Mouse (Mus musculus) hindbrain, embryonic 11.5 days (tissue): ENCODE measurements around the gene Zfp536. TPM values are rescaled to one million over a fixed set of nuclear protein-coding genes. Genes with fewer than 3 reads are reported as not detected.

Source experiments
- ATAC-seq: fragments of 200-750 bp; cut with Nextera tagmentation; 2 replicates; pipeline ENCODE4 v1.8.0; 2017; ENCODE audit warnings: mild to moderate bottlenecking, moderate TSS enrichment, moderate library complexity; ENCODE audit not compliant: low FRiP score
- DNase-seq: peaks from one replicate; pipeline ENCODE4 v3.0.0-alpha.2; 2015; ENCODE audit warnings: low spot score
- H3K27ac ChIP-seq: fragments of 300-500 bp; sonication (generic); 2 replicates; pipeline ENCODE4 v1.5.1; 2014; ENCODE audit warnings: mild to moderate bottlenecking, low read depth, low read length
- H3K27me3 ChIP-seq: fragments of 300-500 bp; sonication (generic); 2 replicates; pipeline ENCODE4 v1.6.1; 2014; ENCODE audit warnings: mild to moderate bottlenecking, low read length, moderate library complexity, mixed read lengths; ENCODE audit not compliant: control insufficient read depth, insufficient read depth
- H3K36me3 ChIP-seq: fragments of 300-500 bp; sonication (generic); 2 replicates; pipeline ENCODE4 v1.6.1; 2014; ENCODE audit warnings: mild to moderate bottlenecking, low read length, moderate library complexity, mixed read lengths; ENCODE audit not compliant: control insufficient read depth, insufficient read depth
- H3K4me1 ChIP-seq: fragments of 300-500 bp; sonication (generic); replicated peaks from 2 replicates; pipeline ENCODE4 v1.6.1; 2014; ENCODE audit warnings: low read length, mixed read lengths; ENCODE audit not compliant: control insufficient read depth, insufficient read depth
- H3K4me2 ChIP-seq: fragments of 300-500 bp; sonication (generic); replicated peaks from 2 replicates; pipeline ENCODE4 v1.6.1; 2014; ENCODE audit warnings: mild to moderate bottlenecking, low read depth, low read length
- H3K4me3 ChIP-seq: fragments of 300-500 bp; sonication (generic); 2 replicates; pipeline ENCODE4 v1.5.1; 2014; ENCODE audit warnings: low read depth, low read length
- H3K9ac ChIP-seq: fragments of 300-500 bp; sonication (generic); 2 replicates; pipeline ENCODE4 v1.6.1; 2014; ENCODE audit warnings: low read depth, low read length
- H3K9me3 ChIP-seq: fragments of 300-500 bp; sonication (generic); 2 replicates; pipeline ENCODE4 v1.6.1; 2016; ENCODE audit warnings: low read length; ENCODE audit not compliant: control insufficient read depth
- WGBS: fragments of 180-500 bp; shearing (Covaris S2); extraction: QIAGEN DNeasy Blood & Tissue Kit; methylation state at CpG from one replicate; pipeline ENCODE4 v1.1.7; 2014; 5-methylcytosine and 5-hydroxymethylcytosine counted together
- polyA plus RNA-seq: library from polyadenylated mRNA; unstranded; fragments of >200 nt; fragmentation: Nextera tagmentation; extraction: Ambion mirVana; gene quantifications from 2 replicates; pipeline ENCODE4 v1.2.1, GENCODE M21; 2014

Zfp536 gene
- polyA plus RNA-seq, 1 experiment from 2014 or later: 34.2 TPM

DNA sequence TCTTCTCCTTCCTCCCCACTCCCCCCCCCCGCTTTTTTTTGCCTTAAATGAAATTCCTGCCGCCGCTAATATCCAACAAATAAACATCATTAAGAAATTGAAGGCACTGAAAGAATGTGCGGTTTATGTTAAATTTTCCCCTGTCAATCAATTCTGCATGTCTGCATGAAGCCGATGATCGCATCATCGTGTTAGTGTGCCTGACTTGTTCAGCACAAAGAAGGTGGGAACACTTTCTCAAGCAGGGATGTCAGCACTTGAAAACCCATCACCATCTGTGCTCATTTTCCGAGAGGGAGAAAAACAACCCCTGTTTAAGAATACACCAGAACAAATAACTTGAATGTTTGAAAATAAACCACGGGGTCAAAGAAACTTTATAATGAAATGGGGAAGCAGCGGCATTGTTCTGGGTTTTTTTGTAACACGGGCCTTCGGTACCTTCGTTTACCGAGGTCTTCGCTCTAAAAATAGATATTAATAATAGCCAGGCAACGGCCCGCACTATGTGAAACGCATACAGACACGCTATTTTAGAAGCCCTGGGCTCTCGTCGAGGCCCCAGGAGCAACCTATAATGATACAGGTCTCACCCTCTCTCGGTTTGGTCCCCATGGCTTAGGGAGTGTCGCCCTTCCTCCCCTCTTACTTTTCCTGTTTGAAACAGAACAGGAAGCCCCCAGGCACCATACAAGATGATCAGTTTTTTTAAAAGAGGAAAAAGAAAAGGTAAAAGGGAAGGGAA lies 83.7 kb downstream of the Zfp536 start:
- no peaks in the 10 kb centered on the region for H3K9me3 ChIP-seq
- H3K4me2 ChIP-seq: peak overlapping the region; percentile 2
- H3K4me3 ChIP-seq: no peak overlapping the region
- 0 out of 2 replicates have a peak, but pooled peaks cover 4% of the 10 kb centered on the region for H3K4me1 ChIP-seq
- ATAC-seq (peak; percentile 68; the same call in 1 of the 2 replicates), DNase-seq (peak; percentile 75)
- 29% methylated on average over 23 of the region's 23 CpGs for WGBS
- H3K36me3 ChIP-seq: no peaks in the 10 kb centered on the region
- peak overlapping the region; percentile 80 for H3K27ac ChIP-seq
- no peaks in the 10 kb centered on the region for H3K27me3 ChIP-seq
- H3K9ac ChIP-seq: 0 out of 2 replicates have a peak overlapping the region, but pooled peaks have one; percentile 25

DNA sequence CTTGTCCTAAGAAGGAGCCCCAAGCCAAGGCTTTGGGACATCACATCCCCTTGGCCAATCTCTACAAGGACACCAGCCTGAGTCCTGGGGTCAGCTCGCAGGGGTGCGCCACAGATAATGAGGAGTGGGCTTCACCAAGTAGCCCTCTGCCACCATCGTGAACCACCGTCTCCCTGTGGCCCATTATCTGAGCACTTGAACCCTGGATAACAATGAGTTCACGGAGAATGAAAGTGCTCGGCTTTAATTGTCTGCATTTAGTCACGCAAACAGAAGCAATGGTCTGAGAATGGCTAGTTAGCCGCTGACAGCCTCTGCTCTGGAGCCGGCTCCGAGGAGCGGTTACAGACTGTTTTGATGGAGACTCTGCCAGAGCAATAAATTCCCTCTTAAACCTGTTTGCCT lies 84.3 kb downstream of the Zfp536 start:
- no peak overlapping the region for H3K9ac ChIP-seq
- H3K4me3 ChIP-seq: no peak overlapping the region
- 0 out of 2 replicates have a peak, but pooled peaks cover 2% of the 10 kb centered on the region for H3K4me1 ChIP-seq
- H3K9me3 ChIP-seq: no peaks in the 10 kb centered on the region
- peak overlapping the region; percentile 67 for H3K27ac ChIP-seq
- ATAC-seq: peak; percentile 64
- H3K4me2 ChIP-seq: peak overlapping the region; percentile 2
- peak; percentile 57 for DNase-seq
- no peaks in the 10 kb centered on the region for H3K27me3 ChIP-seq
- no peaks in the 10 kb centered on the region for H3K36me3 ChIP-seq
- WGBS: 26% methylated on average over 11 of the region's 11 CpGs

DNA sequence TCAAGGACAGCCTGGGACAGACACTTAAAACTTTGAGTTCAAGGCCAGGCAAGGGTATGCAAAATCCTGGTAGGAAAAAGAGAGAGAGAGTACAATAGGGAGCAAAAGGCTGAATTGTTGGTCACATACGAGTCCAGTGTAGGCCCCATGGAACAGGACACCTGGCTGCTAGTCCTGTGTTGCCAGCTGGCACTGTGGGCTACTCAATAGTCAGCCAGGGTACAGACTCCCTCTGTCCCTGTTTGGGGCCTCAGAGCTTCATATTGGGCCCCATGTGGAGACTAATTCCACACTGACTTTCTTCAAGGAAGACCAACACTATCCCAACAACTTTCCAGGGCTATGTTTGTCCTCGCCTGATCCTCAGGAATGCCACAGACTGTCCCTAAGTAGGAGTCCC lies 87.1 kb downstream of the Zfp536 start:
- 86% methylated on average over 2 of the region's 2 CpGs for WGBS
- H3K27me3 ChIP-seq: no peaks in the 10 kb centered on the region

DNA sequence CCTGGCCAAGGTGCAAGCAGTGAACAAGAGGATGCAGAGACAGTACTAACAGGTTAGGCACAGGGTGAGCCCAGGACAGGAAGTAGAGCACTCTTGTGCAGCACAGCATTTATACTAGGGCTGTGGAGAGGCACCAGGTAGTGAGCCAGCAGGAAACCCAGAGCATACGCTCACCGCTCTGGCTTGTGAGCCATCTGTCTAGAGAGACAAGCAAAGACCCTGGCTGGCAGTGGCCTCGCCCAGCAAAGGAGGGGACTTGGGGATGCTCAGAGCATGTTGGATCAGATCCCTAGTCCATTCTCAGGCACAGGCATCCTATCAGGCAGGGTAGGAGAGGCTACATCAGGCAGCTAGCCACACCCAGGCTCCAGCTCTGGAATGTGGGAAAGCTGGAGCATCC lies 88.2 kb downstream of the Zfp536 start:
- Histone ChIP-seq H3K4me3 (no peak overlapping the region), H3K27ac (no peak overlapping the region), H3K4me2 (no peak overlapping the region), H3K36me3 (no peaks in the 10 kb centered on the region), H3K27me3 (no peaks in the 10 kb centered on the region), H3K9ac (no peak overlapping the region), H3K4me1 (0 out of 2 replicates have a peak, but pooled peaks cover 2% of the 10 kb centered on the region), H3K9me3 (no peaks in the 10 kb centered on the region)
- WGBS: 92% methylated on average over 3 of the region's 3 CpGs
- ATAC-seq (no peak), DNase-seq (no peak)

More for the DNA sequence above, 87.1 kb downstream of the Zfp536 start:
- H3K4me2 ChIP-seq: no peak overlapping the region
- no peak overlapping the region for H3K9ac ChIP-seq
- H3K9me3 ChIP-seq: no peaks in the 10 kb centered on the region
- H3K36me3 ChIP-seq: no peaks in the 10 kb centered on the region
- ATAC-seq: no peak
- H3K4me1 ChIP-seq: 0 out of 2 replicates have a peak, but pooled peaks cover 2% of the 10 kb centered on the region
- no peak overlapping the region for H3K27ac ChIP-seq
- DNase-seq: no peak
- H3K4me3 ChIP-seq: no peak overlapping the region

DNA sequence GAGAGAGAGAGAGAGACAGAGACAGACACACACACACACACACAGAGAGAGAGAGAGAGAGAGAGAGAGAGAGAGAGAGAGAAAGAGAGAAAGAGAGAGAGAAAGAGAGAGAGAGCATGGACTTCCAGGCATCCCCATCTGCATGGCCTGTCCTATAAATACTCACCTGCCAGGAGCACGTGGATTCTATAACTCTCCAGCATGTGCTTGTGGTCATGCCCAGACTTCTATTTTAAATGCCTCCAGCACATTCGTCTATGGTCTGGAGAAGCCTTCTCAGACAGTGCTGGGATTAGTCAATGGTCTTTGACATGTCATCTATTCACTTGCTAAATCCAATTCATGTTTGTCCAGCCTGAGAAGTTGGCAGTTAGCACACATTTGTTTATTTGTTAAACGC lies 92.1 kb downstream of the Zfp536 start:
- no peak overlapping the region for H3K9ac ChIP-seq
- no peaks in the 10 kb centered on the region for H3K27me3 ChIP-seq
- H3K36me3 ChIP-seq: no peaks in the 10 kb centered on the region
- no peaks in the 10 kb centered on the region for H3K4me1 ChIP-seq
- DNase-seq: no peak
- no peak overlapping the region for H3K27ac ChIP-seq
- no peaks in the 10 kb centered on the region for H3K9me3 ChIP-seq
- H3K4me3 ChIP-seq: no peak overlapping the region
- H3K4me2 ChIP-seq: no peak overlapping the region
- no peak for ATAC-seq
- WGBS: 80% methylated on average over 3 of the region's 3 CpGs

DNA sequence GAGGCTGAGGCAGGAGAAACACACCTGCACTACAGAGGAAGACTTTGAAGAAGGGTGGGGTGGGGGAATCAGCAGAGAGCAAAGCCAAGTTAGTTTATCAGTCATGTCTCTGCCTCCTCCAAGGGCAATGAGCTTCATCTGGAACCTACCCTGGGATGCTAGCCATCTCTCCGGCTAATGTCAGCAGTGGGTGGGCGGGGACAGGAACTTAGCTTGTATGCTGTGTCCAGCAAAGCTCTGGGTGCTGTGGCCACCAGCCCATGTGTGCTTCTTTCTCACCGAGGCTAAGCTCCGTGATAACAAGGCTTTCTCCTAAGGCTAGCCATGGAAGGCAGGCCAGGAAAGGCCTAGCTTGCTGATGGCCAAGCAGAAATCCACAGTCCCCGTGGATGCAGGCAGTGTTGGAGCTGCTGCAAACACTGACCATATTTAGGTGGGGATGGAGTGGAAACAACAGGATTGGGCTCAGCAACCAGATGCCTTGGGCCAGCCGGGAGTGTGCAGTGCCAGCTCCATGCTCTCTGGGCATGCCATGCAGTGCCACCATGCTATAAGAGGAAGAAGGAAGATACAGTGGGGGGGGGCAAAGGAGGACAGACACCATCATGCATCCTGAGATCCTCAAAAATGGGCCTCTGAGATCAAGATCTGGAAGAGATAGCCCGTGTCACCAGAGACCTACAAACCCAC lies 109.6 kb downstream of the Zfp536 start:
- Histone ChIP-seq H3K9me3 (no peaks in the 10 kb centered on the region), H3K4me3 (no peak overlapping the region), H3K9ac (no peak overlapping the region), H3K4me2 (no peak overlapping the region), H3K36me3 (no peaks in the 10 kb centered on the region), H3K4me1 (0 out of 2 replicates have a peak, but pooled peaks cover 7% of the 10 kb centered on the region), H3K27ac (no peak overlapping the region), H3K27me3 (no peaks in the 10 kb centered on the region)
- ATAC-seq (no peak), DNase-seq (no peak)
- WGBS: 93% methylated on average over 7 of the region's 7 CpGs

DNA sequence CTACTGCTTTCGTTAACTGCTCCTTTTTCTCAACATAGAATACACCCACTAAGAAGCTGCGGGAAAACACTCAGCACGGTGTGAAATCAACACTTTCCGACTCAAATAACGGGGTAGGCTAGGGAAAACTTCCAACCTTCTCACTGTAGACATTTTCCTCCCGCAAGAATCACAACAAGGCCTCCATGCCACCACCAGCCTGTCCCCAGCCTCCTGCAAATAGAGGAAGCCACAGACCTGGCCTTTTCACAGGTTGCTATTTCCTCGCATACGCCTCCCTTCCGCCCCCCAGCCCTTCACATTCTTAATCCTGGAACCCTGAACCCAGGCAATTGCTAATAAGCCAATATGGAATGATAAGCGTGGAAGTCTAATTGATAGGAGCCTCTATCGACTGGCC lies 124.8 kb downstream of the Zfp536 start:
- no peak overlapping the region; the same call in 1 of the 2 replicates for H3K27ac ChIP-seq
- WGBS: 89% methylated on average over 11 of the region's 11 CpGs
- no peak for ATAC-seq

DNA sequence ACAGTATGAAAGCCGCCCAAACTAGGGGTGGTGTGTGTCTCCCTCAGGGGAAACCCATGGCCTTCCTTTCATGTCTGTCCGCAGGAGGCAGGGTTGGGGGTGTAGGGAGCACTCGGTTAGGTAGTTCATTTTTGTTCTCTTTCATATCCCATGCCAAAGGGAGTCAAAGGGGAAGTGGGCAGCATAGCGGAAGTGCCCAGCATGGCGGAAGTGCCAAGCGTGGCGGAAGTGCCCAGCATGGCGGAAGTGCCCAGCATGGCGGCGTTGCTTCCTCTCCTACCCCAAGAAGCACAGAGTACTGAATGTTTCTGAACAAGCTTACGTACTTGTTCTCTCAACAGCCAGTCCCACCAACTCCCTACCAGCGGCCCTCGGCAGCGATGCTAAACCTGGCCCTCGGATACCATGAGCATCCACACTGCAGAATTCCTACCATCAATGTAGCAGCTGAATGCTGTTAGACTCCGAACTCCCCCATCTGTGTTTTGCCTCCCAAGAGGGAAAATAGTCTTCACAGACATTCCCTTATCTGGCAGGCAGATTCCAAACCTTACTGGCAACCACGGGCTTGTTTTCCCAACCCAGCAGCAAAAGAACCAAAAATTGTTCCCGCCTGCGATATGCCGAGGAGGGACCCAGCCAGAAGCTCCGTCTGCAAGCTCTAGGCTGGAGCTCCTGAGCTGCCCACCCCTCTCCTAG lies 125.4 kb downstream of the Zfp536 start:
- Histone ChIP-seq H3K27ac (no peak overlapping the region; the same call in 1 of the 2 replicates), H3K4me2 (no peak overlapping the region), H3K27me3 (no peaks in the 10 kb centered on the region), H3K36me3 (0 out of 2 replicates have a peak, but pooled peaks cover 2% of the 10 kb centered on the region), H3K4me3 (no peak overlapping the region), H3K9me3 (no peaks in the 10 kb centered on the region), H3K4me1 (no peaks in the 10 kb centered on the region; the same call in 1 of the 2 replicates), H3K9ac (no peak overlapping the region)
- WGBS: 89% methylated on average over 21 of the region's 21 CpGs
- ATAC-seq (no peak), DNase-seq (no peak)

More for the DNA sequence above, 124.8 kb downstream of the Zfp536 start:
- H3K4me3 ChIP-seq: no peak overlapping the region
- H3K9me3 ChIP-seq: no peaks in the 10 kb centered on the region
- no peak overlapping the region for H3K4me2 ChIP-seq
- no peaks in the 10 kb centered on the region for H3K27me3 ChIP-seq
- no peak overlapping the region for H3K9ac ChIP-seq
- DNase-seq: no peak
- no peaks in the 10 kb centered on the region; the same call in 1 of the 2 replicates for H3K4me1 ChIP-seq
- H3K36me3 ChIP-seq: no peaks in the 10 kb centered on the region
